Mouse (Mus musculus) neural tube, embryonic 10.5 days (tissue): ENCODE results near the gene Arhgap32.
"Not testable (repeated sequence)": the region's sequence is repeated elsewhere in the genome, so short reads cannot be mapped to it uniquely, and the experiment has no call there.

Source experiments
- DNase-seq: peaks from one replicate; pipeline ENCODE4 v3.0.0-alpha.2; 2017; ENCODE audit warnings: low spot score; ENCODE audit errors: extremely low spot score

Gene Arhgap32

GRCm38 (mm10) chr9:32115786-32116185 is at the start of gene Arhgap32:
Gene Arhgap32 (plus strand): TSS chr9:32116136.
- DNase-seq: no peak

- no peak for DNase-seq
These were observed 43.2 kb upstream of the Arhgap32 start for GRCm38 (mm10) chr9:32072778-32073177.

GRCm38 (mm10) chr9:32088106-32088776 is 27.7 kb upstream of the Arhgap32 start:
- DNase-seq: no peak

- DNase-seq: no peak
These were observed 27.1 kb upstream of the Arhgap32 start for GRCm38 (mm10) chr9:32088882-32089281.

- DNase-seq: no peak
These were observed 22.5 kb upstream of the Arhgap32 start for GRCm38 (mm10) chr9:32093456-32093855.

GRCm38 (mm10) chr9:32094351-32095120 is 21.4 kb upstream of the Arhgap32 start:
- no peak for DNase-seq

GRCm38 (mm10) chr9:32095511-32095910 is 20.4 kb upstream of the Arhgap32 start:
- no peak for DNase-seq

- no peak for DNase-seq
These were observed 19.4 kb upstream of the Arhgap32 start for GRCm38 (mm10) chr9:32096541-32096940.

GRCm38 (mm10) chr9:32097123-32097522 is 18.8 kb upstream of the Arhgap32 start:
- DNase-seq: no peak

GRCm38 (mm10) chr9:32098425-32099155 is 17.3 kb upstream of the Arhgap32 start:
- DNase-seq: no peak

GRCm38 (mm10) chr9:32100561-32100960 is 15.4 kb upstream of the Arhgap32 start:
- no peak for DNase-seq

- DNase-seq: no peak
These were observed 14.4 kb upstream of the Arhgap32 start for GRCm38 (mm10) chr9:32101488-32101887.

- no peak for DNase-seq
These were observed 11.3 kb upstream of the Arhgap32 start for GRCm38 (mm10) chr9:32104670-32105069.

GRCm38 (mm10) chr9:32110376-32110775 is 5.6 kb upstream of the Arhgap32 start:
- no peak for DNase-seq

- no peak for DNase-seq
These were observed 336 bp downstream of the Arhgap32 start for GRCm38 (mm10) chr9:32116272-32116671.

GRCm38 (mm10) chr9:32117876-32118275 is 1.9 kb downstream of the Arhgap32 start:
- DNase-seq: no peak

GRCm38 (mm10) chr9:32118433-32118832 is 2.5 kb downstream of the Arhgap32 start:
- no peak for DNase-seq

- DNase-seq: no peak
These were observed 3.6 kb downstream of the Arhgap32 start for GRCm38 (mm10) chr9:32119586-32119985.

GRCm38 (mm10) chr9:32120162-32120561 is 4.2 kb downstream of the Arhgap32 start:
- DNase-seq: no peak

- DNase-seq: not testable (repeated sequence)
These were observed 5.3 kb downstream of the Arhgap32 start for GRCm38 (mm10) chr9:32121271-32121670.

- DNase-seq: no peak
These were observed 20.3 kb downstream of the Arhgap32 start for GRCm38 (mm10) chr9:32136195-32136594.

GRCm38 (mm10) chr9:32136680-32137295 is 20.9 kb downstream of the Arhgap32 start:
- no peak for DNase-seq
